Mouse (Mus musculus): ENCODE results near the gene Kctd4. TPM values are rescaled to one million over a fixed set of nuclear protein-coding genes. Genes with fewer than 3 reads are reported as not detected.

Gene Kctd4
- polyA plus RNA-seq, 1 experiment from 2014 or later, result 1.8 TPM

DNA sequence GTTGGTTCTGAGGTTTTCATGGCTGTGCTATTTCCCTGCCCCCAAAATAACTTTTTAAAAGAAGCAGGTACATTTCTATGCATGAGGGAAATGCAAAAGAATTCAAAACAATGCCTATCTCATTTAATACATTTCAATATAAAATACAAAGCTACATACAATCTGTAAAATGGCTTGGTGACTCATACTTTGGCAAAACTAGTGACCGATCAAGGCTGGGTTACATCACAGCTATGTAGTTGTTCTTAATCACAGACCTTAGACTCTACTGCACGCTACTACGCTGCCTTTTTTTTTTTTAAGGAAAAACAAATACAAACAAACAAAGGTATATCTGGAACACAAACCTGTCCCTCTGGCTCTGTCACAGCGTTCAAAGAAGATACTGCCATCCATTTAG lies 37.6 kb downstream of the Kctd4 start:
- ATAC-seq (ENCODE audit: insufficient number of reproducible peaks, low FRiP score, low TSS enrichment, low read depth), result no peak
- peaks cover 6% of the 10 kb centered on the region; the same call in 1 of the 2 replicates for H3K36me3 ChIP-seq

DNA sequence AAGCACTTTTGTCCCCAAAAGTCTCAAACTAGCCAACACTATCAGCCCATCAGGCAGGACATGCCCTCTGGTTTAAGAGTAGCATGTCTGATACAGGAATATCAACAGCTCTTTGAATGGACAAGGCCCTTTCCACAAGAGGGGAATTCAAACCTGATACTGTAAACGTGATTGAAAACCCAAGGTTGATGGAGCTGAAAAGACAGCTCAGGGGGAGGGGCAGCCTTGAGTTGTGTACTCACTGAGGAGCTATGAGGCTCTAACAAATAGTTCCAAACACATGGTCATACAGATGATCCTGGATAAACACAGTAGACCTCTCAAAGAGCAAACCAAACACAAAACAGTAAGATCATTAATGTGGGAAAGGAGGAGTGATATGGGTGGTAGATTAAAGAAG lies 43.3 kb downstream of the Kctd4 start:
- Histone ChIP-seq H3K4me2 (no peak overlapping the region), H3K4me1 (no peaks in the 10 kb centered on the region), H3K9me3 (no peaks in the 10 kb centered on the region), H3K9ac (no peak overlapping the region), H3K4me3 (no peak overlapping the region), H3K27ac (no peak overlapping the region), H3K36me3 (peaks cover 6% of the 10 kb centered on the region; the same call in 1 of the 2 replicates), H3K27me3 (no peaks in the 10 kb centered on the region)
- no peak for ATAC-seq (ENCODE audit: insufficient number of reproducible peaks, low FRiP score, low TSS enrichment, low read depth)
- WGBS, result 68% methylated on average over 1 of the region's 1 CpGs

More for the DNA sequence above, 37.6 kb downstream of the Kctd4 start:
- WGBS, result 92% methylated on average over 4 of the region's 4 CpGs
- H3K9me3 ChIP-seq, result no peaks in the 10 kb centered on the region
- H3K27me3 ChIP-seq, result no peaks in the 10 kb centered on the region
- H3K4me2 ChIP-seq, result no peak overlapping the region
- H3K9ac ChIP-seq, result no peak overlapping the region
- H3K4me3 ChIP-seq, result no peak overlapping the region
- no peak overlapping the region for H3K27ac ChIP-seq
- no peaks in the 10 kb centered on the region for H3K4me1 ChIP-seq

GRCm38 (mm10) chr14:76001781-76002180 lies 47.0 kb downstream of the Kctd4 start:
- Histone ChIP-seq H3K4me2 (no peak overlapping the region), H3K27ac (no peak overlapping the region), H3K4me3 (no peak overlapping the region), H3K9ac (no peak overlapping the region), H3K36me3 (peaks cover 2% of the 10 kb centered on the region; the same call in 1 of the 2 replicates), H3K4me1 (no peaks in the 10 kb centered on the region), H3K27me3 (no peaks in the 10 kb centered on the region), H3K9me3 (no peaks in the 10 kb centered on the region)
- 76% methylated on average over 4 of the region's 4 CpGs for WGBS
- no peak for ATAC-seq (ENCODE audit: insufficient number of reproducible peaks, low FRiP score, low TSS enrichment, low read depth)

DNA sequence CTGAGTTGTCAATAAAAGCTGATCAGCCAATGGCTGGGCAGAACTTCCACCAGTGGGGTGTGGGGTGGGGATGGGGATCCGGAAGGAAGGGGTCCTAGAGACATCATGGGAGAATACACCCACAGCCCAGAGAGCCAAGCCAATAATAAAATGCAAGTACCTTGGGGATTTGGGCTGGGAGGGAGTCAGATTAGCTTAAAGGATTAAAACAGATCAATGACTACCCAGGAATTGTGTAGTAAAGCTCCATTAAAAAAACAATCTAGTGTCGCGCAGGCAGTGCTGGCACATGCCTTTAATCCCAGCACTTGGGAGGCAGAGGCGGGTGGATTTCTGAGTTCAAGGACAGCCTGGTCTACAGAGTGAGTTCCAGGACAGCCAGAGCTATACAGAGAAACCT lies 50.2 kb downstream of the Kctd4 start:
- Histone ChIP-seq H3K27me3 (no peaks in the 10 kb centered on the region), H3K9ac (no peak overlapping the region), H3K36me3 (peaks cover 3% of the 10 kb centered on the region; the same call in 1 of the 2 replicates), H3K4me3 (no peak overlapping the region), H3K4me2 (no peak overlapping the region), H3K27ac (no peak overlapping the region), H3K9me3 (no peaks in the 10 kb centered on the region), H3K4me1 (peaks cover 11% of the 10 kb centered on the region)
- 89% methylated on average over 4 of the region's 4 CpGs for WGBS
- no peak for ATAC-seq (ENCODE audit: insufficient number of reproducible peaks, low FRiP score, low TSS enrichment, low read depth)

- Histone ChIP-seq H3K27ac (no peak overlapping the region), H3K9ac (no peak overlapping the region), H3K27me3 (no peaks in the 10 kb centered on the region), H3K36me3 (peaks cover 3% of the 10 kb centered on the region; the same call in 1 of the 2 replicates), H3K4me3 (no peak overlapping the region), H3K4me1 (peaks cover 15% of the 10 kb centered on the region), H3K9me3 (no peaks in the 10 kb centered on the region), H3K4me2 (no peak overlapping the region)
- 93% methylated on average over 1 of the region's 1 CpGs for WGBS
- no peak for ATAC-seq (ENCODE audit: insufficient number of reproducible peaks, low FRiP score, low TSS enrichment, low read depth)
Observed at GRCm38 (mm10) chr14:76008174-76008573, 53.4 kb downstream of the Kctd4 start.

DNA sequence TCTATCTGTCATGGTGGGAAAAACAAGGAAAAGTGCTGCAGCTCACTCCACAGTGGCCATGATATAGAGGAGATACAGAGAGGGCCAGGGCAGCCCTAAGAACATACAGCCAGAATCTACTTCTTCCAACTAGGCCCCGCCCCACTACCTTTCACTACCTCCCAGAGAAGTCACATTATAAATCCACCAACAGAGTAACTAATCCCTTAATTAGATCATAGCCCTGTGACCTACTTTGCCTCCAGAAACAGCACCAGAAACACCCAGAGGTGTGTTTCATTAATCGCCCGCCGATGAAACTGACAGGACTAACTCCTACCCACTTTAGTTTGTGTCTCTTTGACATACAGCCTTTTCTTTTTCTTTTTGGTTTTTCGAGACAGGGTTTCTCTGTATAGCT lies 54.4 kb downstream of the Kctd4 start:
- Histone ChIP-seq H3K9ac (no peak overlapping the region), H3K36me3 (peaks cover 3% of the 10 kb centered on the region; the same call in 1 of the 2 replicates), H3K4me1 (peaks cover 15% of the 10 kb centered on the region), H3K27ac (no peak overlapping the region), H3K9me3 (no peaks in the 10 kb centered on the region), H3K4me3 (peak overlapping the region; percentile 61), H3K27me3 (no peaks in the 10 kb centered on the region), H3K4me2 (peak overlapping the region; percentile 63)
- 60% methylated on average over 5 of the region's 5 CpGs for WGBS
- no peak for ATAC-seq (ENCODE audit: insufficient number of reproducible peaks, low FRiP score, low TSS enrichment, low read depth)

DNA sequence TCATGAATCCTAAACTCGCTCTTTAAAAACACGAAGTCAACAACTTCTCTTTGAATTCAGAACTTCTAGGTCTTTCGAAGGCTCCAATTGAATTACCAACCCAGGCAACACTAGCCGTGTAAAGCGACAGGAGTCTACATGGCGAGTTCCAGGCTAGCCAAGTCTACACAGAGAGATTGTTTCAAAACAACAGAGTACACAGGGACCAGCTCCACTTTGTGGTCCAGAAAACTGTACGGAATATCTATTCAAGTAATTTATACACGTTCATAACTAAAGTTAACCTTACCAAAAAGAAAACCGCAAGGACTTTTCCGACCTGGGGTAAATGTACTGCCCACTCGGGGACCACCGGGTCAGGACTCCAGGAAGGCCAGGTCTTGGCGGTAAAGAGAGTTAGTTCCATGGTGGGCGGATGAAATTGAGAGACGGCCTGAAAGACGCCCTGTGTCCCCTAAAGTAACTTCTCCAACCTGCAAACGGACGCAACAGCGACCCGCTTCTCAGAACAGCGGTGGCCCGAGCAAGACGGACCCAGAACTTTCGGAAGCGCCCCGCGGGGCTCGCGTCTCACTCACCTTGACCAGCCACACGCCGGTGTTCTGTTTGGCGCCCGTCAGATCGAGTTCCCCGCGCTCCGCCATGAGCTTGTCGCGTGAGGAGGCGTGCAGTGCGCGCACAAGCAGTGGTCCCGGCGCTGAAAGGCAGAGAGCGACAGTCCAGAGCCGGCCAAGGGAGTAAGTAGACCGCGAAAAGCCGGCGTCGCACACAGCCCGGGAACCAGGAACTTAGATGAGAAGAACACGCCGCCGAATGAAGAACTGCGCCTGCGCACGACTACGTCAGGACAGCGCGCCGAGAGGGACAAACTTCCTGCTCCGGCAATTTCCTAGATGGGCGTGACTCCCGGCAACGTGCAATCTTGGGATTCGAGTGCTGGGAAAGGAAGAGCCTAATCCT lies 55.6 kb downstream of the Kctd4 start, which contains the start of gene Gtf2f2:
Gene Gtf2f2 (minus strand): TSS at position 764 of the 960 bp plus-strand sequence.
- Histone ChIP-seq H3K4me3 (peak within 1 kb of the TSS; percentile 61), H3K4me2 (peak within 1 kb of the TSS; percentile 63), H3K36me3 (peaks cover 3% of the 10 kb centered on the region; the same call in 1 of the 2 replicates), H3K27me3 (no peaks in the 10 kb centered on the region), H3K9ac (peak within 1 kb of the TSS; percentile 50), H3K27ac (peak within 1 kb of the TSS; percentile 80), H3K9me3 (no peaks in the 10 kb centered on the region), H3K4me1 (peaks cover 15% of the 10 kb centered on the region)
- peak; percentile 79; the same call in 1 of the 2 replicates for ATAC-seq (ENCODE audit: insufficient number of reproducible peaks, low FRiP score, low TSS enrichment, low read depth)
- under 1% methylated on average over 67 of the region's 67 CpGs for WGBS

DNA sequence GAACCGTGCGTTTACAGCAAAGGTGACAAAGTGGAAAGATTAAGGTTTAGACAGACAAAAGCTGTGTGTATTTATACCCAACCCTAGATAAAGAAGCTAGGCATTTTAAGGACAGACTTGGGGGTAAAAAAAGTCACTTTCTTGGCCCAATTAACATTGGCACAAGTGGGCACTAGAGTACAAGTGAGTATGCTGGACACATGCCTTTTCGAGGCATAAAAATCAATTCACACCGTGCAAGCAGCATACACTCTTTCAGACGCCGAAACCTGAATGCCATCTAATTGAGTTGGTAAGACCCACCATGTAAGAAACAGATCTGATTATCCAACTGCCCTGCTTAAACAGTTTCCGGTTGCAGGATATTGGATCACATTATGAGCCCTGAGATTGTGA lies 56.3 kb downstream of the Kctd4 start:
- WGBS, result 24% methylated on average over 7 of the region's 7 CpGs
- H3K36me3 ChIP-seq, result peaks cover 3% of the 10 kb centered on the region; the same call in 1 of the 2 replicates
- H3K9me3 ChIP-seq, result no peaks in the 10 kb centered on the region
- no peak overlapping the region for H3K9ac ChIP-seq
- peak overlapping the region; percentile 61 for H3K4me3 ChIP-seq
- no peak for ATAC-seq (ENCODE audit: insufficient number of reproducible peaks, low FRiP score, low TSS enrichment, low read depth)
- no peak overlapping the region for H3K27ac ChIP-seq
- H3K27me3 ChIP-seq, result no peaks in the 10 kb centered on the region
- peaks cover 15% of the 10 kb centered on the region for H3K4me1 ChIP-seq
- H3K4me2 ChIP-seq, result peak overlapping the region; percentile 63

DNA sequence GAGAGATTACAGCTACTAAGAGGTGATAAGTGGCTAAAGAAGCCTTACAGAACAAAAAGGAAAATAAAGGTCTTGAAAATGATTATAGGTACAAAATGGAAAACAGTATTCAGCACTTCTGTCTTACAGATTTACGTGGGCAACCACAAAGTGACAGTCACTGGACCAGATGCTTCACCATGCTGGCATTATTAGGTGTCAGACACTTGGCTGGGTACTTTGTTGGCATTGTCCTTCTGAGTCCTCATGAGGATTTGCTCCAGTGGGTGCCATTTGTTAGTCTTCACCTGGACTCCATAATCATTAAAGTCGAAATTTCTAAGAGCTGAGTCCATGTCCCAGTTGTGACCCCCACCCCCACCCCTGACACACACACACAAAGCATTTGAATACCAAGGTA lies 59.5 kb downstream of the Kctd4 start:
- Histone ChIP-seq H3K9ac (no peak overlapping the region), H3K4me3 (no peak overlapping the region), H3K27me3 (no peaks in the 10 kb centered on the region), H3K36me3 (no peaks in the 10 kb centered on the region), H3K4me2 (no peak overlapping the region), H3K27ac (no peak overlapping the region), H3K9me3 (no peaks in the 10 kb centered on the region), H3K4me1 (peaks cover 11% of the 10 kb centered on the region)
- 47% methylated on average over 2 of the region's 2 CpGs for WGBS
- no peak for ATAC-seq (ENCODE audit: insufficient number of reproducible peaks, low FRiP score, low TSS enrichment, low read depth)

Other genes starting within 250 kb of the Kctd4 start
- gene Cog3, start 200.5 kb upstream of the Kctd4 start, polyA plus RNA-seq (2015; fragmentation: Nextera tagmentation; extraction: Ambion mirVana), result 20.3 and 22.3 TPM in 2 replicates
- gene Slc25a30, start 168.0 kb upstream of the Kctd4 start, polyA plus RNA-seq (2015; fragmentation: Nextera tagmentation; extraction: Ambion mirVana), result 2.6 and 3.7 TPM in 2 replicates
- gene Tpt1, start 109.9 kb upstream of the Kctd4 start, polyA plus RNA-seq (2015; fragmentation: Nextera tagmentation; extraction: Ambion mirVana), result 944 and 1,088 TPM in 2 replicates
- 33.4 and 33.6 TPM in 2 replicates for gene Gtf2f2, start 55.9 kb downstream of the Kctd4 start, polyA plus RNA-seq (2015; fragmentation: Nextera tagmentation; extraction: Ambion mirVana)
- 11.8 and 11.9 TPM in 2 replicates for gene Gpalpp1, start 155.8 kb downstream of the Kctd4 start, polyA plus RNA-seq (2015; fragmentation: Nextera tagmentation; extraction: Ambion mirVana)
- 14.3 and 15.4 TPM in 2 replicates for gene Nufip1, start 155.9 kb downstream of the Kctd4 start, polyA plus RNA-seq (2015; fragmentation: Nextera tagmentation; extraction: Ambion mirVana)

Measured in limb, embryonic 15.5 days (tissue).